Mouse (Mus musculus): ENCODE results near the gene Hip1r. TPM values are rescaled to one million over a fixed set of nuclear protein-coding genes. Genes with fewer than 3 reads are reported as not detected.

Hip1r gene
- polyA plus RNA-seq, 1 experiment from 2014 or later: 20.4 TPM

GRCm38 (mm10) chr5:123975668-123976180 lies 2.3 kb downstream of the Hip1r start:
- Histone ChIP-seq H3K4me2 (replicated peaks) (0 out of 2 replicates have a peak overlapping the region, but pooled peaks have one; percentile 20), H3K9ac (no peak overlapping the region), H3K4me1 (peaks cover 39% of the 10 kb centered on the region), H3K9me3 (replicated peaks) (no peaks in the 10 kb centered on the region), H3K27me3 (peaks cover 41% of the 10 kb centered on the region), H3K27ac (no peak overlapping the region), H3K4me3 (no peak overlapping the region), H3K36me3 (no peaks in the 10 kb centered on the region)
- 76% methylated on average over 6 of the region's 6 CpGs for WGBS
- no peak for ATAC-seq (ENCODE audit: low FRiP score)

DNA sequence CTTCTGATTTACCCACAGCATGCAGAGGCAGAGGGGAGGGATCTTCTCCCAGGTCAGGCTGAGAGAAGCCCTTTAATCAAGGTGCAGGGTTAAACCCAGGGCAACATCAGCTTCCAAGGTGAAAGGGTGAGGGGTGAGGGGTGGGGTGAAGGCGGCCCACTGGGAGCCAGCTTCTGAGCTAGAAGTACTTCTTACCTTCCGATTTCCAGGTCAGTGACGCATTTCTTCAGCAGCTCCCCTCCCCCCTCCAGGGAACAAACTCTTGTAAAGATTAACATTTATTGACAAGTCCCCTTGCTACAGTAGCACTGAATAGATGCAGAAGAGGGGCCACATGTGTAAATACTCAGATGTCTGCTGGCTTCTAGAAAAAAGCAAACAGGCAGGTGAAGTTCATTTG lies 3.8 kb downstream of the Hip1r start:
- Histone ChIP-seq H3K4me3 (no peak overlapping the region), H3K27ac (no peak overlapping the region), H3K27me3 (peaks cover 35% of the 10 kb centered on the region), H3K4me1 (peaks cover 39% of the 10 kb centered on the region), H3K36me3 (no peaks in the 10 kb centered on the region), H3K9ac (no peak overlapping the region), H3K9me3 (replicated peaks) (no peaks in the 10 kb centered on the region), H3K4me2 (replicated peaks) (no peak overlapping the region)
- 47% methylated on average over 3 of the region's 3 CpGs for WGBS
- no peak for ATAC-seq (ENCODE audit: low FRiP score)

GRCm38 (mm10) chr5:123978131-123978530 lies 4.7 kb downstream of the Hip1r start:
- Histone ChIP-seq H3K9me3 (replicated peaks) (no peaks in the 10 kb centered on the region), H3K36me3 (no peaks in the 10 kb centered on the region), H3K27me3 (peaks cover 36% of the 10 kb centered on the region), H3K4me3 (no peak overlapping the region), H3K4me2 (replicated peaks) (no peak overlapping the region), H3K4me1 (peaks cover 37% of the 10 kb centered on the region), H3K9ac (no peak overlapping the region), H3K27ac (no peak overlapping the region)
- 81% methylated on average over 5 of the region's 5 CpGs for WGBS
- ATAC-seq (ENCODE audit: low FRiP score): no peak

DNA sequence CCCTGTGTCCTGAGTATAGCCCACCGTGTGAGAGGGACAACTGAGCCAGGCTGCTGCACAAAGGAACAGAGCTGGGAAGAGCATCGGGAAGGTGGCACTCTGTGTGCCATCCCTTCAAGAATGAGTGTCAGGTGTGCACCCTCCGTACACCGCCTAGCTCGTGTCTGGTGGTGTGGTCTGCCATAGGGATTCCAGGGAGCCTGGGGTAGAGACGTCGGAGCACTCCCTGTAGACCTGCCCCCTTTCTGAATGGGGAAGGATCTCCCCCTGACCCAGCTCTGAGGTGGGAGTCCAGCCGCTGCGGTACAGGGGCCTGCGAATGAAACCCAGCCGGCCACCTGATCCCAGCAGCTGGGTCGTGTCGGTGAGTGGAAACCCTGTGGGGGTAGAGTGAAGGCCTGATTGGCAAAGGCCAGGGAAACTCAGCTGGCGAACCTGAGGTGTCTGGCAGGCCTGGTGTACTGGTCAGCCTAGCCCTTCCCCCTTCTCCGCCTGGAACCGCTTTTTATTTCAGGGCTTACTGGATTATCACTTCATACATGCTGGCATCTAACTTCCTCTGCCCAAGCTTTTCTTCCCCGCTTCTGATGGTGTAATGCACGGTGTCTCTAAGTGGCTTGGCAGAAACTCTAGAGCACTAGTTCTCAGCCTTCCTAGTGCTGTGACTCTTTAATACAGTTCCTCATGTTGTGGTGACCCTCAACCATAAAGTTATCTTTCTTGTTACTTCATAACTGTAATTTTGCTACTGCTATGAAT lies 6.0 kb downstream of the Hip1r start:
- Histone ChIP-seq H3K4me3 (no peak overlapping the region), H3K27ac (no peak overlapping the region), H3K4me2 (replicated peaks) (no peak overlapping the region), H3K27me3 (peaks cover 40% of the 10 kb centered on the region), H3K9me3 (replicated peaks) (no peaks in the 10 kb centered on the region), H3K9ac (no peak overlapping the region), H3K4me1 (peaks cover 30% of the 10 kb centered on the region), H3K36me3 (no peaks in the 10 kb centered on the region)
- no peak for ATAC-seq (ENCODE audit: low FRiP score)
- 61% methylated on average over 18 of the region's 18 CpGs for WGBS

GRCm38 (mm10) chr5:123979980-123980369 lies 6.5 kb downstream of the Hip1r start:
- no peak for ATAC-seq (ENCODE audit: low FRiP score)

GRCm38 (mm10) chr5:123980521-123981249 lies 7.3 kb downstream of the Hip1r start:
- Histone ChIP-seq H3K9ac (no peak overlapping the region), H3K36me3 (no peaks in the 10 kb centered on the region), H3K4me1 (peaks cover 17% of the 10 kb centered on the region; the same call in 1 of the 2 replicates), H3K27me3 (peaks cover 33% of the 10 kb centered on the region), H3K4me2 (replicated peaks) (no peak overlapping the region), H3K4me3 (no peak overlapping the region), H3K27ac (no peak overlapping the region), H3K9me3 (replicated peaks) (no peaks in the 10 kb centered on the region)
- ATAC-seq (ENCODE audit: low FRiP score): no peak
- 82% methylated on average over 9 of the region's 9 CpGs for WGBS

More at GRCm38 (mm10) chr5:123979980-123980369, 6.5 kb downstream of the Hip1r start:
- Histone ChIP-seq H3K36me3 (no peaks in the 10 kb centered on the region), H3K4me2 (replicated peaks) (no peak overlapping the region), H3K27ac (no peak overlapping the region), H3K9ac (no peak overlapping the region), H3K27me3 (peaks cover 34% of the 10 kb centered on the region), H3K4me3 (no peak overlapping the region), H3K9me3 (replicated peaks) (no peaks in the 10 kb centered on the region), H3K4me1 (peaks cover 24% of the 10 kb centered on the region)
- WGBS: 54% methylated on average over 4 of the region's 4 CpGs

- ATAC-seq (ENCODE audit: low FRiP score): no peak
- 85% methylated on average over 6 of the region's 6 CpGs for WGBS
- H3K27me3 ChIP-seq: peaks cover 33% of the 10 kb centered on the region
Observed at GRCm38 (mm10) chr5:123981250-123981554, 7.8 kb downstream of the Hip1r start.

DNA sequence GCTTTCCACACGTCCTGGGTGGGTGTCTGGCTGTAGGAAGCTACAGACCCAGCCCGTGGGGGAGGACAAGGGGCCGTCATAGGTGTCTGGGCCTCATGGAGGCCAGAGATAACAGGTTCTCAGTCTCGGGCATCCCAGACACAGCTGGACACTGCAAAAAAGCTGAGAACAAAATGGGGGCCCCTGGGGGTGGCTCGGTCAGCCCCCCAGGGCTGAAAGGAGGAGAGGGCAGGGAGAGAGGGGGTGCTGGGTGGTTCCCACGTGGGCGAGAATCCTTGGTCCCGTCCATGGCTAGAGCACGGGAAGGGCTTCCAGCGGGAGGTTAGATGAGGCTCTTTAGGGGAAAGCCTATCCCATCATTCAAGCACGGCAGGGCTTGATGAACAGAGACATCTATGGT lies 9.4 kb downstream of the Hip1r start:
- no peak overlapping the region for H3K4me2 ChIP-seq (replicated peaks)
- 83% methylated on average over 11 of the region's 11 CpGs for WGBS

More at GRCm38 (mm10) chr5:123981250-123981554, 7.8 kb downstream of the Hip1r start:
- no peaks in the 10 kb centered on the region for H3K9me3 ChIP-seq (replicated peaks)
- no peak overlapping the region for H3K27ac ChIP-seq
- peaks cover 15% of the 10 kb centered on the region; the same call in 1 of the 2 replicates for H3K4me1 ChIP-seq
- no peaks in the 10 kb centered on the region for H3K36me3 ChIP-seq
- no peak overlapping the region for H3K4me3 ChIP-seq
- H3K9ac ChIP-seq: no peak overlapping the region
- no peak overlapping the region for H3K4me2 ChIP-seq (replicated peaks)

DNA sequence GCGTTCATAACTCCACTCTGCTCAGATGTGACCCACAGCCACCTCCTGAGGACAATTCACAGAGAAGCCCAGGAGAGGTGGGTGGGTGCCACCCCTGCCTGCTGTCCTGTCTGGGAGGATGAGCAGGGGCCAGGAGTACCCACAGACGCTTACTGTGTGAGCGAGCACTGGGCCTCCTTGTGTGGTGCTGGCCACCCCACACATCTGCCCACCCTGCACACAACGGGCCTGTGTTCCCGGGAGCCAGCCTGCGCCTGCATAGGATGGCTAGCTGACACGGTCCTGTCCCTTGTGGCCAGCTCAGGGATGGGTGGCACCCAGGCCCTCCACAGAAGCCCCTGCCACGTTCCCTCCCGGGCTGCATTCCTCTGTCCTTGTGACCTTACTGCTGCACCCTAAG lies 12.0 kb downstream of the Hip1r start:
- no peak overlapping the region for H3K9ac ChIP-seq
- peaks cover 52% of the 10 kb centered on the region for H3K27me3 ChIP-seq
- no peak overlapping the region for H3K4me2 ChIP-seq (replicated peaks)
- no peaks in the 10 kb centered on the region for H3K9me3 ChIP-seq (replicated peaks)
- H3K36me3 ChIP-seq: no peaks in the 10 kb centered on the region
- WGBS: 79% methylated on average over 9 of the region's 9 CpGs
- H3K27ac ChIP-seq: no peak overlapping the region
- no peak overlapping the region for H3K4me3 ChIP-seq
- no peak for ATAC-seq (ENCODE audit: low FRiP score)
- peaks cover 29% of the 10 kb centered on the region for H3K4me1 ChIP-seq

More for the DNA sequence above, 9.4 kb downstream of the Hip1r start:
- Histone ChIP-seq H3K9me3 (replicated peaks) (no peaks in the 10 kb centered on the region), H3K27me3 (peaks cover 42% of the 10 kb centered on the region), H3K9ac (no peak overlapping the region), H3K4me1 (peaks cover 19% of the 10 kb centered on the region; the same call in 1 of the 2 replicates), H3K4me3 (no peak overlapping the region), H3K27ac (no peak overlapping the region), H3K36me3 (no peaks in the 10 kb centered on the region)
- ATAC-seq (ENCODE audit: low FRiP score): no peak

- 91% methylated on average over 2 of the region's 2 CpGs for WGBS
Observed at GRCm38 (mm10) chr5:123986925-123987324, 13.5 kb downstream of the Hip1r start.

GRCm38 (mm10) chr5:123987511-123987910 lies 14.1 kb downstream of the Hip1r start:
- WGBS: 82% methylated on average over 4 of the region's 4 CpGs
- no peak for ATAC-seq (ENCODE audit: low FRiP score)
- peaks cover 67% of the 10 kb centered on the region for H3K27me3 ChIP-seq

More at GRCm38 (mm10) chr5:123986925-123987324, 13.5 kb downstream of the Hip1r start:
- H3K9me3 ChIP-seq (replicated peaks): no peaks in the 10 kb centered on the region
- H3K27me3 ChIP-seq: peaks cover 61% of the 10 kb centered on the region
- H3K36me3 ChIP-seq: no peaks in the 10 kb centered on the region
- peaks cover 44% of the 10 kb centered on the region for H3K4me1 ChIP-seq
- H3K9ac ChIP-seq: no peak overlapping the region
- ATAC-seq (ENCODE audit: low FRiP score): no peak
- no peak overlapping the region for H3K27ac ChIP-seq
- H3K4me2 ChIP-seq (replicated peaks): no peak overlapping the region
- H3K4me3 ChIP-seq: no peak overlapping the region

More at GRCm38 (mm10) chr5:123987511-123987910, 14.1 kb downstream of the Hip1r start:
- no peaks in the 10 kb centered on the region for H3K36me3 ChIP-seq
- H3K27ac ChIP-seq: no peak overlapping the region
- peaks cover 44% of the 10 kb centered on the region for H3K4me1 ChIP-seq
- H3K9ac ChIP-seq: 0 out of 2 replicates have a peak overlapping the region, but pooled peaks have one; percentile 10
- H3K4me2 ChIP-seq (replicated peaks): no peak overlapping the region
- no peak overlapping the region for H3K4me3 ChIP-seq
- no peaks in the 10 kb centered on the region for H3K9me3 ChIP-seq (replicated peaks)
